Mouse (Mus musculus) neural tube, embryonic 14.5 days (tissue): Measurements from ENCODE around the gene Sprtn. TPM values are rescaled to one million over a fixed set of nuclear protein-coding genes. Genes with fewer than 3 reads are reported as not detected.

Source experiments
- ATAC-seq: fragments of 200-750 bp; cut with Nextera tagmentation; 2 replicates; pipeline ENCODE4 v1.8.0; 2017; ENCODE audit warnings: low read depth, mild to moderate bottlenecking, moderate TSS enrichment, moderate library complexity
- H3K27ac ChIP-seq: fragments of 300-500 bp; sonication (generic); 2 replicates; pipeline ENCODE4 v1.5.1; 2014; ENCODE audit warnings: low read depth, mild to moderate bottlenecking, control low read depth, low read length, moderate library complexity, mixed read lengths
- H3K27me3 ChIP-seq: fragments of 300-500 bp; sonication (generic); 2 replicates; pipeline ENCODE4 v1.6.1; 2014; ENCODE audit warnings: low read length; ENCODE audit not compliant: control insufficient read depth, insufficient read depth
- H3K36me3 ChIP-seq: fragments of 300-500 bp; sonication (generic); 2 replicates; pipeline ENCODE4 v1.6.1; 2014; ENCODE audit warnings: low read length, mixed read lengths; ENCODE audit not compliant: control insufficient read depth, insufficient read depth
- H3K4me1 ChIP-seq: fragments of 300-500 bp; sonication (generic); 2 replicates; pipeline ENCODE4 v1.6.1; 2014; ENCODE audit warnings: low read length; ENCODE audit not compliant: control insufficient read depth, insufficient read depth
- H3K4me2 ChIP-seq: fragments of 300-500 bp; sonication (generic); 2 replicates; pipeline ENCODE4 v1.6.1; 2014; ENCODE audit warnings: mild to moderate bottlenecking, low read depth, low read length, control low read depth
- H3K4me3 ChIP-seq: fragments of 300-500 bp; sonication (generic); 2 replicates; pipeline ENCODE4 v1.5.1; 2014; ENCODE audit warnings: low read depth, low read length, control low read depth, mixed read lengths
- H3K9ac ChIP-seq: fragments of 300-500 bp; sonication (generic); replicated peaks from 2 replicates; pipeline ENCODE4 v1.6.1; 2014; ENCODE audit warnings: low read depth, mild to moderate bottlenecking, control low read depth, low read length, mixed read lengths
- H3K9me3 ChIP-seq: fragments of 300-500 bp; sonication (generic); 2 replicates; pipeline ENCODE4 v1.6.1; 2016; ENCODE audit warnings: low read length; ENCODE audit not compliant: control insufficient read depth
- WGBS: fragments of 180-500 bp; shearing (Covaris S2); extraction: QIAGEN DNeasy Blood & Tissue Kit; methylation state at CpG from one replicate; pipeline ENCODE4 v1.1.7; 2014; 5-methylcytosine and 5-hydroxymethylcytosine counted together
- polyA plus RNA-seq: library from polyadenylated mRNA; unstranded; fragments of >200 nt; fragmentation: Nextera tagmentation; extraction: Ambion mirVana; gene quantifications from 2 replicates; pipeline ENCODE4 v1.2.1, GENCODE M21; 2014

The Sprtn gene
- polyA plus RNA-seq, 1 experiment from 2014 or later: 6.7 TPM

DNA sequence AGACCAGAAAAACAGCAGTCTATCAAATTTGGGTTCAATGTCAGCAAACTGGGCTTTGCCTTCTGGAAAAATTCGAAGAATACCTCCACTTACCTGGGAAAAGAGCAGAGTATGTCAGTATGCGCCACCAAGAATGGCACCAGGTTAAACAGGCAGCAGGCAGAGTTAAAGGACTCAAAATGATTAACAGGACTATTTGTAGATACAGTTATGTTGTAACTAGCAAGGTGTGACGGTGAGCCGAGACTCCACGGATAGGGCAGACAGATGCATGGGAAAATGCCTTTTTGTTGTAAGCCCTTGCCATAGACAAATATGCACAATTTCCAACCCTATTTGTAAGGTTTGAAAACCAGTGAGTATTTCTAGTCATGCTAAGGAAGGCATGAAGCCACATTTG lies 16.4 kb downstream of the Sprtn start:
- H3K4me2 ChIP-seq: no peak overlapping the region
- H3K9me3 ChIP-seq: no peaks in the 10 kb centered on the region
- no peak overlapping the region for H3K27ac ChIP-seq
- no peak overlapping the region for H3K4me3 ChIP-seq
- WGBS: 98% methylated on average over 5 of the region's 5 CpGs
- peaks cover 41% of the 10 kb centered on the region for H3K36me3 ChIP-seq
- H3K27me3 ChIP-seq: no peaks in the 10 kb centered on the region
- H3K9ac ChIP-seq: no peak overlapping the region
- no peaks in the 10 kb centered on the region for H3K4me1 ChIP-seq
- ATAC-seq: no peak

- H3K27ac ChIP-seq: no peak overlapping the region
- H3K4me3 ChIP-seq: no peak overlapping the region
- H3K9ac ChIP-seq: no peak overlapping the region
- H3K4me1 ChIP-seq: peaks cover 10% of the 10 kb centered on the region; the same call in 1 of the 2 replicates
- peaks cover 20% of the 10 kb centered on the region for H3K36me3 ChIP-seq
- no peaks in the 10 kb centered on the region for H3K9me3 ChIP-seq
- no peak for ATAC-seq
- WGBS: 83% methylated on average over 18 of the region's 18 CpGs
- no peaks in the 10 kb centered on the region for H3K27me3 ChIP-seq
- H3K4me2 ChIP-seq: no peak overlapping the region
Observed at GRCm38 (mm10) chr8:124917741-124918484, 20.2 kb downstream of the Sprtn start.

- 81% methylated on average over 18 of the region's 18 CpGs for WGBS
- H3K9ac ChIP-seq: no peak overlapping the region
- H3K4me2 ChIP-seq: no peak overlapping the region
- no peak; the same call in 1 of the 2 replicates for ATAC-seq
- peaks cover 12% of the 10 kb centered on the region; the same call in 1 of the 2 replicates for H3K4me1 ChIP-seq
- no peaks in the 10 kb centered on the region for H3K9me3 ChIP-seq
- no peak overlapping the region for H3K27ac ChIP-seq
- H3K27me3 ChIP-seq: no peaks in the 10 kb centered on the region
- no peaks in the 10 kb centered on the region for H3K36me3 ChIP-seq
- H3K4me3 ChIP-seq: no peak overlapping the region
Observed at GRCm38 (mm10) chr8:124921369-124922279, 23.9 kb downstream of the Sprtn start.

GRCm38 (mm10) chr8:124922490-124923089 lies 24.9 kb downstream of the Sprtn start:
- ATAC-seq: no peak
- Histone ChIP-seq H3K9me3 (no peaks in the 10 kb centered on the region), H3K36me3 (no peaks in the 10 kb centered on the region), H3K27ac (no peak overlapping the region), H3K4me1 (peaks cover 12% of the 10 kb centered on the region; the same call in 1 of the 2 replicates), H3K4me2 (no peak overlapping the region), H3K9ac (no peak overlapping the region), H3K4me3 (no peak overlapping the region), H3K27me3 (no peaks in the 10 kb centered on the region)
- 55% methylated on average over 11 of the region's 11 CpGs for WGBS

GRCm38 (mm10) chr8:124923971-124924652 lies 26.4 kb downstream of the Sprtn start:
- ATAC-seq: no peak
- no peak overlapping the region for H3K27ac ChIP-seq
- H3K27me3 ChIP-seq: no peaks in the 10 kb centered on the region
- no peak overlapping the region for H3K4me2 ChIP-seq
- WGBS: 86% methylated on average over 15 of the region's 15 CpGs
- H3K4me3 ChIP-seq: no peak overlapping the region
- H3K36me3 ChIP-seq: no peaks in the 10 kb centered on the region
- H3K9ac ChIP-seq: no peak overlapping the region
- no peaks in the 10 kb centered on the region for H3K9me3 ChIP-seq
- peaks cover 12% of the 10 kb centered on the region; the same call in 1 of the 2 replicates for H3K4me1 ChIP-seq

DNA sequence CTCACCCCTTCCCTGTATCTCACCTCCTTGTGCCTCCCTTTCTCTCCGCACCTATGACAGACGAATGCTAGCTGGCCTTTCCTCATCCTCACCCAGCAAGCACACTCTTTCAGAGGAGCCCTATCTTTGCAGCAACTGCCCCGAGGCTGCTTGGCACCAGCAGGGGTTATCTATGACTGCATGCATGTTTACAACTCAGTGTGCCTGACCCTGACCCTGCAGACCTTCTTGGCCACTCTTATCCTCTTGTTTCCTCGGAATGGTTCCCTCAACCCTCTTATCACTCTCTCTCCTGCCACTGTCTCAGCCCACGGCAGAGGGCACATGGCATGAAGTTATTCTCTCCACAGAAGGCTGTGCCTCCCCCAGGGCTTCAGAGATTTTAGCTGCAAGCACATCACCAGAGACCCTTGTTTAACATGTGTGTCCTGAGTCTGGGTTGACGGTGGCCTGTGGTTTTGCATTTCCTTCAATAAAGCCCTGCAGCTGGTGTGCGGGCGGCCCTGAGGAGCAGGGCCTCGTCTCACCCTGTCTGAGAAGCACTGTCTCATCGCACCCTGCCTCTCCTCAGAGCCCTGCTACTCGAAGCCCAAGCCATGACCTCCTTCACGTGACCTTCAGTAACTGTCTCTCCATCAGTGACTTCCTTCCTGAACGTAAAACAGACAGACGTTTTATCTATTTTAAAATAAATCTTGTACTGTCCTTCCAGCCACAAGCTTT lies 28.0 kb downstream of the Sprtn start:
- H3K9ac ChIP-seq: no peak overlapping the region
- H3K4me2 ChIP-seq: no peak overlapping the region
- H3K36me3 ChIP-seq: no peaks in the 10 kb centered on the region
- no peak for ATAC-seq
- no peaks in the 10 kb centered on the region for H3K27me3 ChIP-seq
- H3K4me1 ChIP-seq: peaks cover 12% of the 10 kb centered on the region; the same call in 1 of the 2 replicates
- no peak overlapping the region for H3K4me3 ChIP-seq
- H3K27ac ChIP-seq: no peak overlapping the region
- 79% methylated on average over 14 of the region's 14 CpGs for WGBS
- no peaks in the 10 kb centered on the region for H3K9me3 ChIP-seq

GRCm38 (mm10) chr8:124926351-124926771 lies 28.7 kb downstream of the Sprtn start:
- H3K27ac ChIP-seq: no peak overlapping the region
- H3K9ac ChIP-seq: no peak overlapping the region
- H3K4me2 ChIP-seq: no peak overlapping the region
- H3K36me3 ChIP-seq: no peaks in the 10 kb centered on the region
- H3K9me3 ChIP-seq: no peaks in the 10 kb centered on the region
- H3K4me3 ChIP-seq: no peak overlapping the region
- ATAC-seq: no peak
- peaks cover 12% of the 10 kb centered on the region; the same call in 1 of the 2 replicates for H3K4me1 ChIP-seq
- no peaks in the 10 kb centered on the region for H3K27me3 ChIP-seq
- 77% methylated on average over 10 of the region's 10 CpGs for WGBS

DNA sequence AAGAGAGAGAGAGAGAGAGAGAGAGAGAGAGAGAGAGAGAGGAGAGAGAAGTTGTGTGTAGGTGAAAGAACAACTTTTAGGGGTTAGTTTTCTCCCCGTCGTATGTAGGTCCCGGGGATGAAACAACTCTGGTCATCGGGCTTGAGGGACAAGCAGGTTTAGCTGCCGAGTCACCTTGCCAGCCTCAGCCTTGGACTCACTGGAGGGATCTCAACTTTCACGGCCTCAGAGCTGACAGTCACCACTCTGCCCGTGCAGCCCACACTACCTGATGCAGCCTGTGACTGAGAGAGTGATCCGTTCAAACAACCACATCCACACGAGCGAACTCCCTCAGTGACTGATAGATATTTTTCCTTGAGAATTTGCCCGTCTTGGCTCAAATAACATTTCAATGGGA lies 31.3 kb downstream of the Sprtn start:
- no peaks in the 10 kb centered on the region for H3K4me1 ChIP-seq
- no peak overlapping the region for H3K4me2 ChIP-seq
- H3K27ac ChIP-seq: no peak overlapping the region
- no peaks in the 10 kb centered on the region for H3K36me3 ChIP-seq
- ATAC-seq: no peak
- 92% methylated on average over 11 of the region's 11 CpGs for WGBS
- no peak overlapping the region for H3K9ac ChIP-seq
- H3K27me3 ChIP-seq: no peaks in the 10 kb centered on the region
- no peak overlapping the region for H3K4me3 ChIP-seq
- H3K9me3 ChIP-seq: no peaks in the 10 kb centered on the region
